Mouse (Mus musculus): ENCODE data around the gene Ccnd3. TPM values are rescaled to one million over a fixed set of nuclear protein-coding genes. Genes with fewer than 3 reads are reported as not detected.

Ccnd3 gene
- polyA plus RNA-seq, 1 experiment = 181 TPM

- Histone ChIP-seq H3K9me3 (replicated peaks; ENCODE audit: control insufficient read depth, insufficient read depth, low read length, poor library complexity, severe bottlenecking) (no peaks in the 10 kb centered on the region), H3K36me3 (ENCODE audit: control insufficient read depth, insufficient read depth, low read length, poor library complexity, severe bottlenecking) (no peaks in the 10 kb centered on the region), H3K4me1 (ENCODE audit: control insufficient read depth, insufficient read depth, low read length) (peaks cover 2% of the 10 kb centered on the region), H3K9ac (ENCODE audit: low read depth, poor library complexity, severe bottlenecking) (no peak overlapping the region), H3K27ac (ENCODE audit: insufficient read depth, low read length) (peak overlapping the region; percentile 90), H3K27me3 (ENCODE audit: control insufficient read depth, insufficient read depth, low read length, poor library complexity, severe bottlenecking) (no peaks in the 10 kb centered on the region), H3K4me3 (ENCODE audit: low read depth, low read length) (no peak overlapping the region)
- TF ChIP-seq CTCF (IDR thresholded peaks at IDR 0.05; ENCODE audit: low read depth, low read length) (no peak), EP300 (IDR thresholded peaks at IDR 0.05; ENCODE audit: insufficient read depth, low read depth, low read length) (no peak), POLR2A (IDR thresholded peaks at IDR 0.05; ENCODE audit: insufficient read depth, low read length) (no peak)
Measured at GRCm38 (mm10) chr17:47588517-47588916, 83.7 kb downstream of the Ccnd3 start.

GRCm38 (mm10) chr17:47591073-47591472, 86.2 kb downstream of the Ccnd3 start:
- TF ChIP-seq EP300 (IDR thresholded peaks at IDR 0.05; ENCODE audit: insufficient read depth, low read depth, low read length) (no peak), CTCF (IDR thresholded peaks at IDR 0.05; ENCODE audit: low read depth, low read length) (no peak)
- H3K27me3 ChIP-seq (ENCODE audit: control insufficient read depth, insufficient read depth, low read length, poor library complexity, severe bottlenecking) = no peaks in the 10 kb centered on the region
- no peak overlapping the region for H3K4me3 ChIP-seq (ENCODE audit: low read depth, low read length)
- peaks cover 2% of the 10 kb centered on the region for H3K4me1 ChIP-seq (ENCODE audit: control insufficient read depth, insufficient read depth, low read length)
- peaks cover 5% of the 10 kb centered on the region; the same call in 1 of the 2 replicates for H3K36me3 ChIP-seq (ENCODE audit: control insufficient read depth, insufficient read depth, low read length, poor library complexity, severe bottlenecking)
- H3K9ac ChIP-seq (ENCODE audit: low read depth, poor library complexity, severe bottlenecking) = no peak overlapping the region
- no peaks in the 10 kb centered on the region for H3K9me3 ChIP-seq (replicated peaks; ENCODE audit: control insufficient read depth, insufficient read depth, low read length, poor library complexity, severe bottlenecking)
- H3K27ac ChIP-seq (ENCODE audit: insufficient read depth, low read length) = no peak overlapping the region

GRCm38 (mm10) chr17:47593215-47593853, 88.5 kb downstream of the Ccnd3 start:
- Histone ChIP-seq H3K4me1 (ENCODE audit: control insufficient read depth, insufficient read depth, low read length) (peaks cover 6% of the 10 kb centered on the region), H3K27ac (ENCODE audit: insufficient read depth, low read length) (0 out of 2 replicates have a peak overlapping the region, but pooled peaks have one; percentile 18), H3K9me3 (replicated peaks; ENCODE audit: control insufficient read depth, insufficient read depth, low read length, poor library complexity, severe bottlenecking) (no peaks in the 10 kb centered on the region), H3K36me3 (ENCODE audit: control insufficient read depth, insufficient read depth, low read length, poor library complexity, severe bottlenecking) (peaks cover 5% of the 10 kb centered on the region; the same call in 1 of the 2 replicates), H3K9ac (ENCODE audit: low read depth, poor library complexity, severe bottlenecking) (peak overlapping the region; percentile 83), H3K27me3 (ENCODE audit: control insufficient read depth, insufficient read depth, low read length, poor library complexity, severe bottlenecking) (no peaks in the 10 kb centered on the region), H3K4me3 (ENCODE audit: low read depth, low read length) (peak overlapping the region; percentile 69)
- TF ChIP-seq CTCF (IDR thresholded peaks at IDR 0.05; ENCODE audit: low read depth, low read length) (no peak), EP300 (IDR thresholded peaks at IDR 0.05; ENCODE audit: insufficient read depth, low read depth, low read length) (no peak), POLR2A (IDR thresholded peaks at IDR 0.05; ENCODE audit: insufficient read depth, low read length) (no peak)

GRCm38 (mm10) chr17:47593854-47594182, 89.0 kb downstream of the Ccnd3 start:
- Histone ChIP-seq H3K4me1 (ENCODE audit: control insufficient read depth, insufficient read depth, low read length) (peaks cover 6% of the 10 kb centered on the region), H3K9ac (ENCODE audit: low read depth, poor library complexity, severe bottlenecking) (peak overlapping the region; percentile 83), H3K36me3 (ENCODE audit: control insufficient read depth, insufficient read depth, low read length, poor library complexity, severe bottlenecking) (peaks cover 8% of the 10 kb centered on the region; the same call in 1 of the 2 replicates), H3K4me3 (ENCODE audit: low read depth, low read length) (peak overlapping the region; percentile 69), H3K9me3 (replicated peaks; ENCODE audit: control insufficient read depth, insufficient read depth, low read length, poor library complexity, severe bottlenecking) (no peaks in the 10 kb centered on the region), H3K27ac (ENCODE audit: insufficient read depth, low read length) (peak overlapping the region; percentile 7), H3K27me3 (ENCODE audit: control insufficient read depth, insufficient read depth, low read length, poor library complexity, severe bottlenecking) (no peaks in the 10 kb centered on the region)
- TF ChIP-seq POLR2A (IDR thresholded peaks at IDR 0.05; ENCODE audit: insufficient read depth, low read length) (no peak), CTCF (IDR thresholded peaks at IDR 0.05; ENCODE audit: low read depth, low read length) (no peak), EP300 (IDR thresholded peaks at IDR 0.05; ENCODE audit: insufficient read depth, low read depth, low read length) (no peak)

GRCm38 (mm10) chr17:47594183-47594968, 89.5 kb downstream of the Ccnd3 start:
- peak overlapping the region; percentile 69 for H3K4me3 ChIP-seq (ENCODE audit: low read depth, low read length)
- peaks cover 5% of the 10 kb centered on the region for H3K4me1 ChIP-seq (ENCODE audit: control insufficient read depth, insufficient read depth, low read length)
- peak overlapping the region; percentile 7 for H3K27ac ChIP-seq (ENCODE audit: insufficient read depth, low read length)
- no peaks in the 10 kb centered on the region for H3K27me3 ChIP-seq (ENCODE audit: control insufficient read depth, insufficient read depth, low read length, poor library complexity, severe bottlenecking)
- 0 out of 2 replicates have a peak, but pooled peaks have one; percentile 32 for TF ChIP-seq EP300 (IDR thresholded peaks at IDR 0.05; ENCODE audit: insufficient read depth, low read depth, low read length)
- no peak for TF ChIP-seq POLR2A (IDR thresholded peaks at IDR 0.05; ENCODE audit: insufficient read depth, low read length)
- TF ChIP-seq CTCF (IDR thresholded peaks at IDR 0.05; ENCODE audit: low read depth, low read length) = no peak
- no peaks in the 10 kb centered on the region for H3K9me3 ChIP-seq (replicated peaks; ENCODE audit: control insufficient read depth, insufficient read depth, low read length, poor library complexity, severe bottlenecking)
- H3K36me3 ChIP-seq (ENCODE audit: control insufficient read depth, insufficient read depth, low read length, poor library complexity, severe bottlenecking) = peaks cover 12% of the 10 kb centered on the region; the same call in 1 of the 2 replicates
- H3K9ac ChIP-seq (ENCODE audit: low read depth, poor library complexity, severe bottlenecking) = peak overlapping the region; percentile 83

- TF ChIP-seq CTCF (IDR thresholded peaks at IDR 0.05; ENCODE audit: low read depth, low read length) (no peak), EP300 (IDR thresholded peaks at IDR 0.05; ENCODE audit: insufficient read depth, low read depth, low read length) (no peak), POLR2A (IDR thresholded peaks at IDR 0.05; ENCODE audit: insufficient read depth, low read length) (no peak)
- Histone ChIP-seq H3K36me3 (ENCODE audit: control insufficient read depth, insufficient read depth, low read length, poor library complexity, severe bottlenecking) (peaks cover 12% of the 10 kb centered on the region; the same call in 1 of the 2 replicates), H3K4me3 (ENCODE audit: low read depth, low read length) (peak overlapping the region; percentile 69), H3K27me3 (ENCODE audit: control insufficient read depth, insufficient read depth, low read length, poor library complexity, severe bottlenecking) (no peaks in the 10 kb centered on the region), H3K4me1 (ENCODE audit: control insufficient read depth, insufficient read depth, low read length) (peaks cover 4% of the 10 kb centered on the region), H3K9me3 (replicated peaks; ENCODE audit: control insufficient read depth, insufficient read depth, low read length, poor library complexity, severe bottlenecking) (no peaks in the 10 kb centered on the region), H3K27ac (ENCODE audit: insufficient read depth, low read length) (peak overlapping the region; percentile 69), H3K9ac (ENCODE audit: low read depth, poor library complexity, severe bottlenecking) (peak overlapping the region; percentile 83)
Measured at GRCm38 (mm10) chr17:47594969-47595247, 90.1 kb downstream of the Ccnd3 start.
